Mouse (Mus musculus) embryonic facial prominence, embryonic 12.5 days (tissue): ENCODE results near the gene Ptges3. TPM values are rescaled to one million over a fixed set of nuclear protein-coding genes. Genes with fewer than 3 reads are reported as not detected.

Experiments used
- ATAC-seq: fragments of 200-750 bp; cut with Nextera tagmentation; 2 replicates; pipeline ENCODE4 v1.8.0; 2017; ENCODE audit not compliant: insufficient number of reproducible peaks, insufficient read depth, low FRiP score, low TSS enrichment
- H3K27ac ChIP-seq: fragments of 300-500 bp; sonication (generic); 2 replicates; pipeline ENCODE4 v1.5.1; 2016; ENCODE audit warnings: mild to moderate bottlenecking
- H3K27me3 ChIP-seq: fragments of 300-500 bp; sonication (generic); 2 replicates; pipeline ENCODE4 v1.6.1; 2016; ENCODE audit warnings: mild to moderate bottlenecking, moderate library complexity
- H3K36me3 ChIP-seq: fragments of 300-500 bp; sonication (generic); 2 replicates; pipeline ENCODE4 v1.6.1; 2016; ENCODE audit warnings: mild to moderate bottlenecking
- H3K4me1 ChIP-seq: fragments of 300-500 bp; sonication (generic); 2 replicates; pipeline ENCODE4 v1.6.1; 2016
- H3K4me2 ChIP-seq: fragments of 300-500 bp; sonication (generic); replicated peaks from 2 replicates; pipeline ENCODE4 v1.6.1; 2016; ENCODE audit warnings: mild to moderate bottlenecking, moderate library complexity
- H3K4me3 ChIP-seq: fragments of 300-500 bp; sonication (generic); 2 replicates; pipeline ENCODE4 v1.5.1; 2016; ENCODE audit warnings: mild to moderate bottlenecking
- H3K9ac ChIP-seq: fragments of 300-500 bp; sonication (generic); 2 replicates; pipeline ENCODE4 v1.6.1; 2016; ENCODE audit warnings: mild to moderate bottlenecking, moderate library complexity
- H3K9me3 ChIP-seq: fragments of 300-500 bp; sonication (generic); 2 replicates; pipeline ENCODE4 v1.6.1; 2016; ENCODE audit warnings: mild to moderate bottlenecking, moderate library complexity
- WGBS: fragments of 180-500 bp; shearing (Covaris S2); methylation state at CpG from one replicate; pipeline ENCODE4 v1.1.7; 2016; 5-methylcytosine and 5-hydroxymethylcytosine counted together
- polyA plus RNA-seq: library from polyadenylated mRNA; unstranded; fragments of >200 nt; fragmentation: Nextera tagmentation; extraction: Ambion mirVana; gene quantifications from 2 replicates; pipeline ENCODE4 v1.2.1, GENCODE M21; 2016

Ptges3 gene
- polyA plus RNA-seq, result 541 and 578 TPM in 2 replicates

GRCm38 (mm10) chr10:128058601-128059151 is at the start of gene Ptges3:
Ptges3 (plus strand) TSS chr10:128058954.
- H3K36me3 ChIP-seq, result peaks cover 4% of the 10 kb centered on the region; the same call in 1 of the 2 replicates
- peak within 1 kb of the TSS; percentile 98 for H3K4me3 ChIP-seq
- peak within 1 kb of the TSS; percentile 98 for H3K9ac ChIP-seq
- no peaks in the 10 kb centered on the region for H3K9me3 ChIP-seq
- peaks cover 17% of the 10 kb centered on the region for H3K4me1 ChIP-seq
- under 1% methylated on average over 62 of the region's 72 CpGs for WGBS
- peak within 1 kb of the TSS; percentile 99 for H3K27ac ChIP-seq
- no peaks in the 10 kb centered on the region for H3K27me3 ChIP-seq
- H3K4me2 ChIP-seq, result peak within 1 kb of the TSS; percentile 60
- peak; percentile 92 for ATAC-seq

GRCm38 (mm10) chr10:128009735-128010134 is 49.0 kb upstream of the Ptges3 start:
- Histone ChIP-seq H3K4me1 (no peaks in the 10 kb centered on the region), H3K4me2 (no peak overlapping the region), H3K9ac (no peak overlapping the region), H3K36me3 (no peaks in the 10 kb centered on the region), H3K4me3 (no peak overlapping the region), H3K9me3 (no peaks in the 10 kb centered on the region), H3K27ac (no peak overlapping the region), H3K27me3 (no peaks in the 10 kb centered on the region)
- ATAC-seq, result no peak
- 76% methylated on average over 5 of the region's 5 CpGs for WGBS

GRCm38 (mm10) chr10:128015068-128015934 is 43.5 kb upstream of the Ptges3 start, which contains the start of gene Prim1:
Prim1 (plus strand) TSS chr10:128015168.
- Histone ChIP-seq H3K9ac (peak within 1 kb of the TSS; percentile 73), H3K4me2 (peak within 1 kb of the TSS; percentile 63), H3K4me3 (peak within 1 kb of the TSS; percentile 64), H3K27ac (peak within 1 kb of the TSS; percentile 89), H3K27me3 (no peaks in the 10 kb centered on the region), H3K9me3 (no peaks in the 10 kb centered on the region), H3K4me1 (no peaks in the 10 kb centered on the region), H3K36me3 (peaks cover 15% of the 10 kb centered on the region)
- 6% methylated on average over 31 of the region's 31 CpGs for WGBS
- ATAC-seq, result peak; percentile 94

- Histone ChIP-seq H3K36me3 (peaks cover 72% of the 10 kb centered on the region), H3K4me1 (no peaks in the 10 kb centered on the region), H3K27me3 (no peaks in the 10 kb centered on the region), H3K27ac (no peak overlapping the region), H3K4me2 (no peak overlapping the region), H3K4me3 (no peak overlapping the region), H3K9ac (no peak overlapping the region), H3K9me3 (no peaks in the 10 kb centered on the region)
- ATAC-seq, result no peak
- 95% methylated on average over 5 of the region's 5 CpGs for WGBS
Measured at GRCm38 (mm10) chr10:128022196-128022595, 36.6 kb upstream of the Ptges3 start.

- no peak overlapping the region for H3K4me2 ChIP-seq
- H3K27me3 ChIP-seq, result no peaks in the 10 kb centered on the region
- H3K36me3 ChIP-seq, result peaks cover 72% of the 10 kb centered on the region
- no peak overlapping the region for H3K27ac ChIP-seq
- 94% methylated on average over 10 of the region's 10 CpGs for WGBS
- no peak overlapping the region for H3K9ac ChIP-seq
- H3K4me1 ChIP-seq, result no peaks in the 10 kb centered on the region
- no peak overlapping the region for H3K4me3 ChIP-seq
- no peak for ATAC-seq
- no peaks in the 10 kb centered on the region for H3K9me3 ChIP-seq
Measured at GRCm38 (mm10) chr10:128023496-128023895, 35.3 kb upstream of the Ptges3 start.

GRCm38 (mm10) chr10:128029931-128030330 is 28.8 kb upstream of the Ptges3 start:
- Histone ChIP-seq H3K4me3 (no peak overlapping the region), H3K27me3 (no peaks in the 10 kb centered on the region), H3K4me1 (0 out of 2 replicates have a peak, but pooled peaks cover 4% of the 10 kb centered on the region), H3K9me3 (no peaks in the 10 kb centered on the region), H3K27ac (no peak overlapping the region), H3K4me2 (no peak overlapping the region), H3K9ac (no peak overlapping the region), H3K36me3 (peaks cover 51% of the 10 kb centered on the region)
- ATAC-seq, result no peak
- WGBS, result 91% methylated on average over 7 of the region's 7 CpGs

- no peak overlapping the region for H3K27ac ChIP-seq
- WGBS, result 72% methylated on average over 2 of the region's 2 CpGs
- no peak for ATAC-seq
- H3K4me3 ChIP-seq, result no peak overlapping the region
- H3K36me3 ChIP-seq, result peaks cover 42% of the 10 kb centered on the region
- no peaks in the 10 kb centered on the region for H3K27me3 ChIP-seq
- 0 out of 2 replicates have a peak, but pooled peaks cover 4% of the 10 kb centered on the region for H3K4me1 ChIP-seq
- no peak overlapping the region for H3K4me2 ChIP-seq
- no peaks in the 10 kb centered on the region for H3K9me3 ChIP-seq
- H3K9ac ChIP-seq, result no peak overlapping the region
Measured at GRCm38 (mm10) chr10:128030860-128031259, 27.9 kb upstream of the Ptges3 start.

- peak overlapping the region; percentile 97 for H3K4me3 ChIP-seq
- H3K36me3 ChIP-seq, result peaks cover 29% of the 10 kb centered on the region
- H3K9me3 ChIP-seq, result no peaks in the 10 kb centered on the region
- ATAC-seq, result no peak
- H3K9ac ChIP-seq, result peak overlapping the region; percentile 99
- peak overlapping the region; percentile 96; the same call in 1 of the 2 replicates for H3K27ac ChIP-seq
- no peaks in the 10 kb centered on the region for H3K27me3 ChIP-seq
- WGBS, result 8% methylated on average over 10 of the region's 10 CpGs
- H3K4me1 ChIP-seq, result peaks cover 31% of the 10 kb centered on the region
- peak overlapping the region; percentile 87 for H3K4me2 ChIP-seq
Measured at GRCm38 (mm10) chr10:128036746-128037425, 21.9 kb upstream of the Ptges3 start.

- no peak overlapping the region for H3K27ac ChIP-seq
- WGBS, result 76% methylated on average over 3 of the region's 3 CpGs
- peak overlapping the region; percentile 37 for H3K4me2 ChIP-seq
- H3K36me3 ChIP-seq, result peaks cover 30% of the 10 kb centered on the region
- ATAC-seq, result no peak
- peaks cover 34% of the 10 kb centered on the region for H3K4me1 ChIP-seq
- H3K9ac ChIP-seq, result no peak overlapping the region; the same call in 1 of the 2 replicates
- no peaks in the 10 kb centered on the region for H3K9me3 ChIP-seq
- no peak overlapping the region for H3K4me3 ChIP-seq
- H3K27me3 ChIP-seq, result no peaks in the 10 kb centered on the region
Measured at GRCm38 (mm10) chr10:128037921-128038320, 20.8 kb upstream of the Ptges3 start.

GRCm38 (mm10) chr10:128039167-128039566 is 19.6 kb upstream of the Ptges3 start:
- H3K27ac ChIP-seq, result no peak overlapping the region
- no peak overlapping the region for H3K4me3 ChIP-seq
- H3K4me1 ChIP-seq, result peaks cover 47% of the 10 kb centered on the region
- H3K9ac ChIP-seq, result no peak overlapping the region
- H3K4me2 ChIP-seq, result no peak overlapping the region
- peaks cover 42% of the 10 kb centered on the region for H3K36me3 ChIP-seq
- H3K9me3 ChIP-seq, result no peaks in the 10 kb centered on the region
- ATAC-seq, result no peak
- no peaks in the 10 kb centered on the region for H3K27me3 ChIP-seq
- WGBS, result 58% methylated on average over 5 of the region's 5 CpGs

GRCm38 (mm10) chr10:128039858-128040257 is 18.9 kb upstream of the Ptges3 start:
- ATAC-seq, result no peak
- no peak overlapping the region for H3K4me2 ChIP-seq
- H3K27me3 ChIP-seq, result no peaks in the 10 kb centered on the region
- H3K27ac ChIP-seq, result no peak overlapping the region
- H3K4me3 ChIP-seq, result no peak overlapping the region
- H3K9me3 ChIP-seq, result no peaks in the 10 kb centered on the region
- H3K9ac ChIP-seq, result peak overlapping the region; percentile 15; the same call in 1 of the 2 replicates
- peaks cover 49% of the 10 kb centered on the region for H3K36me3 ChIP-seq
- H3K4me1 ChIP-seq, result peaks cover 48% of the 10 kb centered on the region
- 77% methylated on average over 3 of the region's 3 CpGs for WGBS
